Mouse (Mus musculus): Measurements from ENCODE around the gene Cyp2d26.

The Cyp2d26 gene

GRCm38 (mm10) chr15:82763631-82764420 is 30.3 kb downstream of the Cyp2d26 start, which contains the start of gene Cyp2d40:
Cyp2d40 (minus strand) TSS chr15:82764183.
- DNase-seq (ENCODE audit: low spot score in 2 of 2): no peak

GRCm38 (mm10) chr15:82748141-82748540 is 46.0 kb downstream of the Cyp2d26 start:
- DNase-seq (ENCODE audit: low spot score in 2 of 2): no peak

GRCm38 (mm10) chr15:82747516-82747915 is 46.6 kb downstream of the Cyp2d26 start:
- DNase-seq (ENCODE audit: low spot score in 2 of 2): no peak

All from heart, adult 9 months (tissue).